Mouse (Mus musculus) liver, embryonic 14.5 days (tissue): ENCODE results near the gene Zfp771.

Experiments used
- CTCF ChIP-seq: IDR thresholded peaks from 2 replicates; pipeline ENCODE4 v1.5.1; 2016; ENCODE audit warnings: antibody characterized with exemption, low read depth, control low read depth
- EP300 ChIP-seq: IDR thresholded peaks from 2 replicates; pipeline ENCODE4 v1.6.1; 2016; ENCODE audit warnings: antibody characterized with exemption, low read depth

DNA sequence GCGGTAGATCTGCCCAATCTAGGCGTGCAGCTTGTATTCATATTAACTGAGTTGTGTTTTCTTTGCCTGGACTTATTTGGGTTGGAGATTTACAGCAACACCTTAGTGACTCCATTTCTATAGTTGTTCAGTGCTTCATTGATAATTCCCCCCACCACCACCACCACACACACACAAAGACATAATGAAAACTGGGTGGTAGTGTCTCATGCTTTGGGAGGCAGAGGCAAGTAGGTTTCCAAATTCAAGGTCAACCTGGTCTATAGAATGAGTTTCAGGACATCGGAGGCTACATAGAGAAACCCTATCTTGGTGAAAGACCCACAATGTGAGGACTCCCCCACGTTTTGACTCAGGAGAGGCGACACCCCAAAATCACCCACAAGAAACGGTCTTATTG is 19.5 kb upstream of the Zfp771 start:
- TF ChIP-seq CTCF (no peak), EP300 (no peak)
